ENCODE assay signal across 8 mouse cellular contexts in the genomic region with DNA sequence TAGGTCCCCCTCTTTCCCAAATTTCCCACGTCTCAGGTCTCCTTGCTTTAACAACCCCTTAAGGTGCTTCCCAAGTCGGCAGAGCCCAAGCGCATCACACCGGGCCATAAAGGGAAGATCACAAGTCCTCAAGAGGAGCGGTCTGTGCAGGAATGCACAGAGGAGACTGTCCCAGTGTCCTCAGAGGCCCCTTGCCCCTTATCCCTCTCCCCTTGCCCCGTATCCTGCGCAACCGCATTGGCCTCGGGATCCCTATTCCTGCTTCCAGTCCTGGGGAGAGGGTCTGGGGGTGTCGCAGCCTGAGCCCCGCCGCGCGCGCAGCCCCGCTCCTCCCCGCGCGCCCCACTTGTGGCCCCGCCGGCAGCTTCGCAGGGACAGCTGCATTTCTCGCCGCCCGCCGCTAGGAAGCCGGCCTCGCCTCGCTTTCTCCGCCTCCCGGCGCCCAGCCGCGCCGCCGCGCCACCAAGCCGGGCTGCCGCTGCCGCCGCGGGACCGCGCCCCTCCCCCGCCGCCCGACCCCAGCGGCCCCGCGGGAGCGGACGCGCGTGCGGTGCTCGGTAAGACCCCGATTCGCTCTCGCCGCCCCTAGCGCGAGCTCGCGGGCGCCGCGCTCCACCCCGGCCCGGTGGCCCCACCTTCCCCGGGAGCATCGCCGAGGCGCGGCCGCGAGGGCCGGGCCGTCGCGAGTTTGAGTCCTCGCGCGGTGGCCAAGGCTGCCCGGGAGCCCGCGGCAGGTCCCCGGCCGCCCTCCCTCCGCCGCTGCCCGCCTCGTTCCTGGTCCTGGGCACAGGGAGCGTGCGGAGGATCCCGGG. TPM values are rescaled to one million over a fixed set of nuclear protein-coding genes. Genes with fewer than 3 reads are reported as not detected.
A peak's percentile ranks its signal among the peaks of the same experiment; 100 is the strongest.
DNase-seq lines count a peak whose midpoint lies in the region; ATAC-seq and TF ChIP-seq lines count a peak whose summit lies in the region.

No protein-coding gene starts in this region.

- no peaks in the 10 kb centered on the region for H3K27me3 ChIP-seq in embryonic facial prominence, embryonic 11.5 days (ENCODE audit: control insufficient read depth, insufficient read depth, low read length)
- no peaks in the 10 kb centered on the region; the same call in 1 of the 2 replicates for H3K27me3 ChIP-seq in heart, embryonic 11.5 days (ENCODE audit: control insufficient read depth, insufficient read depth, low read length)
- 0 out of 2 replicates have a peak, but pooled peaks cover 2% of the 10 kb centered on the region for H3K27me3 ChIP-seq in kidney, embryonic 15.5 days
- H3K27me3 ChIP-seq in liver, embryonic 11.5 days (replicated peaks; ENCODE audit: control insufficient read depth, insufficient read depth, low read length) = peaks cover 49% of the 10 kb centered on the region
- no peaks in the 10 kb centered on the region for H3K27me3 ChIP-seq in myocyte (ENCODE audit: control insufficient read depth, insufficient read depth, insufficient read length)

- peak overlapping the region; percentile 88 for H3K4me2 ChIP-seq in embryonic facial prominence, embryonic 11.5 days (ENCODE audit: low read depth, low read length)
- peak overlapping the region; percentile 90 for H3K4me2 ChIP-seq in heart, embryonic 11.5 days
- peak overlapping the region; percentile 77 for H3K4me2 ChIP-seq in kidney, embryonic 15.5 days
- H3K4me2 ChIP-seq in liver, embryonic 11.5 days = peak overlapping the region; percentile 81
- peak overlapping the region; percentile 90 for H3K4me2 ChIP-seq in myocyte (ENCODE audit: low read depth)

- under 1% methylated on average over 76 of the region's 95 CpGs for WGBS in embryonic facial prominence, embryonic 11.5 days
- under 1% methylated on average over 79 of the region's 95 CpGs for WGBS in heart, embryonic 11.5 days (ENCODE audit: insufficient replicate concordance)
- under 1% methylated on average over 84 of the region's 95 CpGs for WGBS in kidney, embryonic 15.5 days
- under 1% methylated on average over 64 of the region's 95 CpGs for WGBS in liver, embryonic 11.5 days

- peak; percentile 83 for DNase-seq in 3134 (ENCODE audit: extremely low read depth, insufficient read length, low spot score)
- peak; percentile 91 for DNase-seq in adrenal gland, adult 2 months
- DNase-seq in embryonic facial prominence, embryonic 11.5 days (ENCODE audit: low spot score) = peak; percentile 82
- peak; percentile 77 for DNase-seq in liver, embryonic 11.5 days (ENCODE audit: low spot score)
- peak; percentile 62 to 84 for DNase-seq in spleen, postnatal 4 days (ENCODE audit: low spot score in 2 of 2)

- ATAC-seq in embryonic facial prominence, embryonic 11.5 days (replicated peaks; ENCODE audit: insufficient number of reproducible peaks, low FRiP score, low TSS enrichment, low read depth) = peak; percentile 50
- peak; percentile 53 for ATAC-seq in heart, embryonic 11.5 days (replicated peaks; ENCODE audit: insufficient number of reproducible peaks, low FRiP score, low TSS enrichment)
- ATAC-seq in kidney, embryonic 15.5 days (replicated peaks; ENCODE audit: low FRiP score) = peak; percentile 54
- peak; percentile 60 for ATAC-seq in liver, embryonic 11.5 days (replicated peaks; ENCODE audit: low FRiP score)

- H3K27ac ChIP-seq in embryonic facial prominence, embryonic 11.5 days (replicated peaks; ENCODE audit: low read depth, low read length) = peak overlapping the region; percentile 89
- peak overlapping the region; percentile 93 for H3K27ac ChIP-seq in heart, embryonic 11.5 days (ENCODE audit: low read depth, low read length)
- H3K27ac ChIP-seq in kidney, embryonic 15.5 days = peak overlapping the region; percentile 95
- H3K27ac ChIP-seq in liver, embryonic 11.5 days (ENCODE audit: low read depth, low read length) = peak overlapping the region; percentile 57; the same call in 1 of the 2 replicates

- peak; percentile 59 for TF ChIP-seq POLR2A in myocyte (IDR thresholded peaks at IDR 0.05; ENCODE audit: insufficient read length, low read depth)

- no peaks in the 10 kb centered on the region for H3K9me3 ChIP-seq in embryonic facial prominence, embryonic 11.5 days (replicated peaks; ENCODE audit: control insufficient read depth, low read length)
- no peaks in the 10 kb centered on the region for H3K9me3 ChIP-seq in heart, embryonic 11.5 days (replicated peaks; ENCODE audit: control insufficient read depth, low read length)
- H3K9me3 ChIP-seq in kidney, embryonic 15.5 days (replicated peaks) = no peaks in the 10 kb centered on the region
- H3K9me3 ChIP-seq in liver, embryonic 11.5 days (ENCODE audit: control insufficient read depth, low read length) = no peaks in the 10 kb centered on the region

- peak overlapping the region; percentile 97 for H3K9ac ChIP-seq in embryonic facial prominence, embryonic 11.5 days (replicated peaks; ENCODE audit: low read length)
- H3K9ac ChIP-seq in heart, embryonic 11.5 days (ENCODE audit: low read depth, low read length) = peak overlapping the region; percentile 96
- H3K9ac ChIP-seq in kidney, embryonic 15.5 days = peak overlapping the region; percentile 84
- peak overlapping the region; percentile 72 for H3K9ac ChIP-seq in liver, embryonic 11.5 days (ENCODE audit: low read depth, low read length)

- H3K4me1 ChIP-seq in embryonic facial prominence, embryonic 11.5 days (ENCODE audit: control insufficient read depth, insufficient read depth, low read length) = no peaks in the 10 kb centered on the region
- H3K4me1 ChIP-seq in heart, embryonic 11.5 days (ENCODE audit: control insufficient read depth, insufficient read depth, low read length) = peaks cover 31% of the 10 kb centered on the region
- H3K4me1 ChIP-seq in kidney, embryonic 15.5 days = peaks cover 38% of the 10 kb centered on the region
- H3K4me1 ChIP-seq in liver, embryonic 11.5 days (replicated peaks; ENCODE audit: control insufficient read depth, insufficient read depth, low read length) = peaks cover 13% of the 10 kb centered on the region; the same call in 1 of the 2 replicates

- H3ac ChIP-seq in myocyte (ENCODE audit: control insufficient read depth, insufficient read length) = peak overlapping the region; percentile 85

- H3K4me3 ChIP-seq in embryonic facial prominence, embryonic 11.5 days (ENCODE audit: low read depth, low read length) = peak overlapping the region; percentile 89
- peak overlapping the region; percentile 74 for H3K4me3 ChIP-seq in heart, embryonic 11.5 days (ENCODE audit: low read depth, low read length)
- peak overlapping the region; percentile 73 for H3K4me3 ChIP-seq in kidney, embryonic 15.5 days (replicated peaks)
- H3K4me3 ChIP-seq in liver, embryonic 11.5 days (ENCODE audit: low read depth, low read length) = peak overlapping the region; percentile 62
- peak overlapping the region; percentile 47 for H3K4me3 ChIP-seq in myocyte

- H3K36me3 ChIP-seq in embryonic facial prominence, embryonic 11.5 days (replicated peaks; ENCODE audit: control insufficient read depth, insufficient read depth, low read depth, low read length) = no peaks in the 10 kb centered on the region
- H3K36me3 ChIP-seq in heart, embryonic 11.5 days (ENCODE audit: control insufficient read depth, insufficient read depth, low read length) = no peaks in the 10 kb centered on the region
- H3K36me3 ChIP-seq in kidney, embryonic 15.5 days = no peaks in the 10 kb centered on the region
- no peaks in the 10 kb centered on the region for H3K36me3 ChIP-seq in liver, embryonic 11.5 days (ENCODE audit: control insufficient read depth, insufficient read depth, low read length)
- H3K36me3 ChIP-seq in myocyte (ENCODE audit: control insufficient read depth, insufficient read depth) = no peaks in the 10 kb centered on the region

- H3K79me2 ChIP-seq in myocyte (ENCODE audit: control insufficient read depth, insufficient read depth) = peaks cover 32% of the 10 kb centered on the region

TF ChIP-seq in myocyte, 11 proteins besides CTCF, POLR2A, EP300 and RAD21 (continues in another document):
- TF ChIP-seq USF1 (IDR thresholded peaks at IDR 0.05; ENCODE audit: low read depth) (no peak), MYOD1 (IDR thresholded peaks at IDR 0.05; ENCODE audit: control insufficient read depth in 1 of 3, insufficient read length in 2 of 3, low read depth in 2 of 3) (peak in 2 of 3 experiments; percentile 67 to 84), POLR2AphosphoS2 (IDR thresholded peaks at IDR 0.05; ENCODE audit: insufficient read length, low read depth) (peak; percentile 35), TCF12 (IDR thresholded peaks at IDR 0.05; ENCODE audit: insufficient read depth, poor library complexity, severe bottlenecking) (no peak), MYOG (IDR thresholded peaks at IDR 0.05; ENCODE audit: control insufficient read depth in 1 of 3, insufficient read depth in 1 of 3, insufficient read length in 2 of 3, low read depth in 2 of 3) (peak in 2 of 3 experiments; percentile 65 to 80)

RNA-seq across cellular contexts. Expression of gene Cuedc1, which starts 1.1 kb away (rescaled TPM):
- 10 to 100 TPM; 49.3 to 61.7 TPM for total RNA-seq in adrenal gland, adult 2 months (2021)
- polyA plus RNA-seq in adrenal gland, adult 2 months (2012; rRNA removed) = 76.9 and 91.3 TPM in 2 replicates
- 11.2 and 13.1 TPM in 2 replicates for polyA plus RNA-seq in embryonic facial prominence, embryonic 11.5 days (2014; fragmentation: Nextera tagmentation; extraction: Ambion mirVana)
- 11.6 and 11.7 TPM in 2 replicates for polyA plus RNA-seq in heart, embryonic 11.5 days (2014; fragmentation: Nextera tagmentation; extraction: Ambion mirVana)
- 18.8 and 23.4 TPM in 2 replicates for polyA plus RNA-seq in kidney, embryonic 15.5 days (2015; fragmentation: Nextera tagmentation; extraction: Ambion mirVana)
- polyA plus RNA-seq in liver, embryonic 11.5 days (2014; fragmentation: Nextera tagmentation; extraction: Ambion mirVana) = 5.3 and 6.9 TPM in 2 replicates
- 40.8 TPM for polyA plus RNA-seq in myocyte (2012; fragmentation: generic; extraction: Trizol)

RNA-seq across cellular contexts. Expression of gene Vezf1, which starts 30.9 kb away (rescaled TPM):
- 10 to 100 TPM; 48.3 to 52.4 TPM for total RNA-seq in adrenal gland, adult 2 months (2021)
- 13.5 and 14.6 TPM in 2 replicates for polyA plus RNA-seq in adrenal gland, adult 2 months (2012; rRNA removed)
- polyA plus RNA-seq in embryonic facial prominence, embryonic 11.5 days (2014; fragmentation: Nextera tagmentation; extraction: Ambion mirVana) = 63.1 and 69.3 TPM in 2 replicates
- 24.8 and 26.4 TPM in 2 replicates for polyA plus RNA-seq in heart, embryonic 11.5 days (2014; fragmentation: Nextera tagmentation; extraction: Ambion mirVana)
- 42.5 and 42.8 TPM in 2 replicates for polyA plus RNA-seq in kidney, embryonic 15.5 days (2015; fragmentation: Nextera tagmentation; extraction: Ambion mirVana)
- 21.7 and 24.0 TPM in 2 replicates for polyA plus RNA-seq in liver, embryonic 11.5 days (2014; fragmentation: Nextera tagmentation; extraction: Ambion mirVana)
- polyA plus RNA-seq in myocyte (2012; fragmentation: generic; extraction: Trizol) = 17.7 TPM

RNA-seq across cellular contexts. Expression of gene Srsf1, which starts 51.8 kb away (rescaled TPM):
- total RNA-seq in adrenal gland, adult 2 months (2021) = 100 to 1,000 TPM; 179 to 252 TPM
- polyA plus RNA-seq in adrenal gland, adult 2 months (2012; rRNA removed) = 210 and 224 TPM in 2 replicates
- 525 and 569 TPM in 2 replicates for polyA plus RNA-seq in embryonic facial prominence, embryonic 11.5 days (2014; fragmentation: Nextera tagmentation; extraction: Ambion mirVana)
- polyA plus RNA-seq in heart, embryonic 11.5 days (2014; fragmentation: Nextera tagmentation; extraction: Ambion mirVana) = 205 and 242 TPM in 2 replicates
- polyA plus RNA-seq in kidney, embryonic 15.5 days (2015; fragmentation: Nextera tagmentation; extraction: Ambion mirVana) = 320 and 328 TPM in 2 replicates
- 323 and 337 TPM in 2 replicates for polyA plus RNA-seq in liver, embryonic 11.5 days (2014; fragmentation: Nextera tagmentation; extraction: Ambion mirVana)
- polyA plus RNA-seq in myocyte (2012; fragmentation: generic; extraction: Trizol) = 69.9 TPM

Comparison
In these comparisons a context has a peak if more than half of its experiments do, and no peak if none do; other contexts are left out.
1. Peak in every context shown above with its lines: DNase-seq, ATAC-seq, H3K4me3 ChIP-seq and H3K27ac ChIP-seq.